Mouse (Mus musculus): ENCODE data around the gene Fblim1. TPM values are rescaled to one million over a fixed set of nuclear protein-coding genes. Genes with fewer than 3 reads are reported as not detected.

Gene Fblim1
- polyA plus RNA-seq, 1 experiment = not detected

GRCm38 (mm10) chr4:141543593-141543992 lies 62.3 kb downstream of the Fblim1 start:
- no peak for TF ChIP-seq GATA1 (IDR thresholded peaks at IDR 0.05; ENCODE audit: low read length)

DNA sequence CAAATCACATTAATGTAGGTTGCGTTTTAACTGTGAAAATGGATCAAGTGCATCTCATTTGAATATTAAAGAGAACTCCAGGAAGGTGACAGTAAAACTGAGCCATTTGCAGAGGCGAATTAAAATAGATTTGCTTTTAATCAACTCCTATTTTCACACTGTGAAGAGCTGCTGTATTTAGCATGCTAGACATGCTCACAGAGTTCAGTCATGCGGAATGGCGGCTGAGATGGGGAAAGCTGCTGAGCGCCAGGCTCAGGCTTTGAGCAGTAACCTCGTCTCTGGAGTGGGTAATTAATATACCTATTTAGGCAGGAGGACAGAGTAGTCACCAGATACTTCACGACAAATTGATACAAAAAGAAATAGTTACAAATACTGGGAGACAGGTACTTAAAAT lies 64.0 kb downstream of the Fblim1 start:
- TF ChIP-seq GATA1 (IDR thresholded peaks at IDR 0.05; ENCODE audit: low read length) = no peak

DNA sequence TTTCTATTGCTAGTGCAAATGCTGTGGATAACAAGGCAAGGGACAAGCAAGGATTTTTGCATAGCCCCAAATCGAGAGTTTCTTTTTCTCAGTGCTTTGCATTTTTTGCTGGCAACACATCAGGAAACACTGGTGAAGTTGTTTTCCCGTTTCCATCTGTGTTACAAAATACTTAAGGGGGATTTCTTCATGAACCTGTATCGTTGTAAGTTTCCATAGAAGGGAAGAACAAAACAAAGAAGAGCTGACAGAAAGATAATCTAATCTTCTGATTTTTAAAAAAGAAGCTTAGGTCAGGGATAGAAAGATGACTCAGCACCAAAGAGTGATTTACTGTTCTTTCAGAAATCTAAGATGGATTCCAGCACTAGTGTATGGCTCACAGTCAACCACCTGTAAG lies 65.1 kb downstream of the Fblim1 start:
- no peak for TF ChIP-seq GATA1 (IDR thresholded peaks at IDR 0.05; ENCODE audit: low read length)

DNA sequence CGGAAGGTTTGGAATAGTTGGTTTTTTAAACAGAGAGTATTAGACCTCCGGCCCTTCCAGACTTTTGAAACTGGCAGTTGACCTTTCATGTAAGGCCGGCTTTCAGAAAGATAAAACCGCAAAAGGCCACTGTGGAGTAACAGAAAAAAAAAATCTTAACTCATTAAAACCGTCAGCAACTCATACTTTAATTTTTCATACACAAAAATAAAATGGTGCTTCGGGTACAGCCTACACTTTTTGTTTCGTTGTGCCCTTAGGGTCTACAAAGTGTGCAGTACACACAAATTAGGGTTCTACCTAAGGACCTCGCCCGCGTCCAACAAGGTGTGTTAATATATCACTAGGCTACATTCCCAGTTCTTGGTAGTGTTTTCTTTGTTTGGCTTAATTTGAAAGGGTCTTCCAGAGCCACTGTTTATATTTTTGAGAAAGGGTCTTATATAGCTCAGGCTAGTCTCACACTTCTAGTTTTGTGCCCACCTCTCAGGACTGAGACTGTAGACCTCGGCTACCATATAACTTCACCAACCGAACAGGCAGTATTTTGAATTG lies 66.6 kb downstream of the Fblim1 start:
- TF ChIP-seq GATA1 (IDR thresholded peaks at IDR 0.05; ENCODE audit: low read length) = no peak

DNA sequence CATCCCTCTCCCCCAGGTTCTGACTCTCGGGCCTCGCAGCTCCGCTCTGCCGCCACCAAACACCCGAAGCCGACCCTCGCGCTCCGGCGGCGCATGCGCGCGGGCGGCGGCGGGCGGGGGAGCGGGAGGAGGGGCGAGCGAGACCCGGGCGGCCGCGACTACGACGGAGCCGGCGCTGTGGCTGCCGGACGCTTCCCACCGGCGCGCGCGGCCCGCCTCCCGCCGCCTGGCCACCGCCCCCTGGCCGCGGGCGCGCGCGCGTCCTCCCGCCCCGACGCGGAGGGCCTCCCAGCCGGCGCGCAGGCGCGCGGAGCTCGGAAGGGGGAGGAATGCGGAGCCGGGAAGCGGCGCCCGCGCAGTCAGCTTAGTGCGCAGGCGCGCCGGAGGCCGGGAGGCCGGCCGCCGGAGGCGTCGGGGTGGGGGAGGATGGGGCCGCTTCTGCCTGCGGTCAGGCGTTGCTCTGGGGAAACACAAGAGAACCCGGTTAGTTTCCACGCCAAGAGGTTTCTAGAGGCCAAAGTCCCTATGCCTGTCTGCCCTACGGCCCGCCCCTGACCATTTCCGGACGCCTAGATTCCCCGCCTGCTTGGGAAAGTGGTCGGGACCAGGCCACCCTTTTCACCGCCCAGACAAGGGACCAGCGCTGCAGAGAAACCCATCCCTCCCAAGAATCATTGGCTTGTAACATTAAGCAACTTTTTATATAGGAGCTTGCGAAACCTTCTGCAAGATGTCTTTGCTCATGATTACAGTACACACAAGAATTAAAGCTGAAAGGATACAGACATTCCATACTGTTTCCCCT lies 67.3 kb downstream of the Fblim1 start, which contains the start of gene Spen:
Spen (minus strand) TSS at position 190 of the 805 bp plus-strand sequence.
- TF ChIP-seq GATA1 (IDR thresholded peaks at IDR 0.05; ENCODE audit: low read length) = no peak

DNA sequence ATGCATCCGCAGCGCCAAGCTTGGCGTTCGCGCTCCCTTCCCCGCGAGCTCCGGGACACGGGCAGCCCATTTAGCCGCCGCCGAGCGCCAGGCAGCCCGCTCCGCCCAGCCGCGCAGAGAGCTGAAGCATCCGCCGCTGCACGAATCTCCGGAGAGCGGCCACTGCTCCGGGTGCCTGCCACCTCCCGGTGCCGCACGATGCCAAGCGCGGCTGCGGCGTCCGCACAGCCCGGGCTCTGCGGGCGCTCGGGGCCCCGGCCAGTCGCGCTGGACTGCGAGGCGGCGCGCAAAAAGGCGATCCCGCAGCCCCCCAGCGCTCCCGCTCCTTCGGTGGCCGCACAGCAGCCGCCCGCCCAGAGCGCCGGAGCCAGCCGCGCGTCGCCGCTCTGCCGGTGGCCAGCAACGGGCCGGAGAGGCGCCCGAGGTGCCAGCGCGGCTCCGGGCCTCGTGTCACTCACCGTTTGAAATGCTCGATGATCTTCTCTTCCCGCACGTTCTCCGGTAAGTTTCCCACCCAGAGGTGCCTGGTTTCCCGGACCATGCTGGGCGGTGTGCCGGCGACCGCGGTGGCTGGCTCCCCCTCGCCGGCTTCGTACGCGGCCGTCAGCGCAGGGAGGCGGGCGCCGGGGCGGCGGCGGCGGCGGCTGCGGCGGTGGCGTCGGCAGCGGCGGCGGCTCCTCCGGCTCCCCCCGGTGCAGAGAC lies 68.0 kb downstream of the Fblim1 start:
- no peak for TF ChIP-seq GATA1 (IDR thresholded peaks at IDR 0.05; ENCODE audit: low read length)

GRCm38 (mm10) chr4:141537226-141537610 lies 68.7 kb downstream of the Fblim1 start:
- no peak for TF ChIP-seq GATA1 (IDR thresholded peaks at IDR 0.05; ENCODE audit: low read length)

DNA sequence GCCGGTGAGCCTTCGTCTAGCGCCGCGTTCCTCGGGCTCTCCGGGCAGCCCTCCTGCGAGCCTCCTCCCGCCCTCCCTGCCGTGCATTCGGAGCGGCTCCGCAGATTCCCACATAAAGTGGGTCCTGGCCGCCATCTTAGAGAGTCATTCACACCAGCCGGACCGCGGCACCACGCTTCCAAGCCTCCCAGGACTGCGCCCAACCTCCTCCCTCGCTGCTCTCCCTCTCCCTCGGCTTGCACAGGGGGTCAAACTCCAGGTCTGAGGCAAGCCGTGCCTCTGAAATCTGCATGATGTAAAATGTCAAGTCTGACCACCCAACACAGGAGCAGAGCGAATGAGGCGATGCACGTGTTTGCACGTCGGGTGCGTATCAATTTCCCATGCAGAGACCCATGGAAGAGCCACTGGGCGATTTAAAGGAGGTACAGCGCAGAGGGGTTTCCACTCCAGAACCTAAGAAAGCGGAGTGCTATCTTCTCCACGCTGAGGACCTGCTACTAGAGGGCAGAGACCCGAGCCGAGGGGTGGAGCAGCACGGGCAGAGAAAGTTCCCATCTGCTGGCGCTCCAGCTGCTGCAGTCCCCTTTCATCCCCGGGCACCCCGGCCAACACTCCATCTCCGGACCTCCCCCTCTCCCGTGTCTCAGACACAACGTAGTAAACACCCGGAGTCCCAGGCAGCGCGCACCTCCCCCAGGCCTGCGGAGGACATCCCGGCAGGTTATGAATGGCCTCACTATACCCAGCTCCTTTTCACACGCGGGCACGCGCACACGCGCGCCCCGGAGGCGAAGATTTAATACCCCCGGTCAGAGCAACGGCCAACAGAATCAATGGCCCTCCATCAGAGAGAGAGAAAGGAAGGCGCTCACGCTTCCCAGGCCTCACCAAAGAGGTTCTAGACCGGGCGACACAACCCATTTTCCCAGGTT lies 69.3 kb downstream of the Fblim1 start:
- TF ChIP-seq GATA1 (IDR thresholded peaks at IDR 0.05; ENCODE audit: low read length) = no peak

- no peak for TF ChIP-seq GATA1 (IDR thresholded peaks at IDR 0.05; ENCODE audit: low read length)
These were observed 70.8 kb downstream of the Fblim1 start for GRCm38 (mm10) chr4:141534947-141535680.

- no peak for TF ChIP-seq GATA1 (IDR thresholded peaks at IDR 0.05; ENCODE audit: low read length)
These were observed 74.9 kb downstream of the Fblim1 start for GRCm38 (mm10) chr4:141530979-141531378.

DNA sequence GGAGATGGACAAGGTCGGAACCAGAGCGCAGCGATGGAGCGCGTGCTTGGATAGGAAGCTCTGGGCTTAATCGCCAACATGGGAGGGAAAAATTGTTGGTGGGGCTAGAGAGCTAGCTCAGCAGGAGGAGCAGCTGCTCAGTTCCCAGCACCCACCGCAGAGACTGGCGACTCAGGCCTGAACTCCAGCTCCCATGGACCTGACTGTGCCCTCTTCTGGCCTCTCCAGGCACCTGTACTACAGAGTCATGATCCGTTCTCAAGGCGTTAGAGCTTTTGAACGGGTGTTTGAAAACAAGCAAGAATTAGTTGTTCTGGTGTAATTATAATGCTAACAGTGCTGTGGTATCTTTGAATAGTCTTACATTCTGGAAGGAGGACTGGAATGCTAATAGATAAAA lies 77.0 kb downstream of the Fblim1 start:
- TF ChIP-seq GATA1 (IDR thresholded peaks at IDR 0.05; ENCODE audit: low read length) = no peak

DNA sequence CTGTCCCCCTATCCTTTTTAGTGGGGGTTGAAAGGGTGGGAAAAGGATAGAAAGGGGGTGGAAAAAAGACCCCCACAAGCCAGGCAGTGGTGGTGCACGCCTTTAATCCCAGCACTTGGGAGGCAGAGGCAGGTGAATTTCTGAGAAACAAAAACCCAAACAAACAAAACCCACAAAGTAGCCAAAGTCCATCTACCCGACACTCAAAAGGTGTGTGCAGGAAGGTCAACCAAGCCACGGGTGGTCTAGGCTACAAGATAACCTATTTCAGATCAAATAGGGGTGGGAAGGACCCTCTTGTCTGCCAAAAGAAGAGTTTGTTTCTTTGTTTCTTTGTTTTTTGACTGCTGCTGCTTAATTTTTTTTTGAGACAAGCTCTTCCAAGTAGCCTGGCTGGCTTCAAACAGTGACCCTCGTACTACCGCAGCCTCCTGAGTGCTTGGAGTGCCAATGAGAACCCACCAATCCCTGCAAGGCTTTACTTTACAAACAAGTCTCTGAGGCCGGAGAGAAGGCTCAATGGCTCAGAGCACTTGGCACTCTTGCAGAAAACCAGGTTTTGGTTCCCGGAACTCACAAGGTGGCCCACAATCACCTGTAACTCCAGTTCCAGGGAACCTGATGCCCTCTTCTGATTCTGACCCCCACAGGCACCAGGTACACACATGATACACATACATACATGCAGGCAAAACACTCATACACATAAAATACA lies 78.8 kb downstream of the Fblim1 start:
- no peak for TF ChIP-seq GATA1 (IDR thresholded peaks at IDR 0.05; ENCODE audit: low read length)

Other genes with a start within 250 kb of the Fblim1 start
- gene Fam131c, start 237.9 kb downstream of the Fblim1 start, polyA plus RNA-seq (2012) = not detected in 2 replicates
- gene Clcnka, start 207.4 kb downstream of the Fblim1 start, polyA plus RNA-seq (2012) = not detected in 2 replicates
- not detected in 2 replicates for gene Clcnkb, start 190.1 kb downstream of the Fblim1 start, polyA plus RNA-seq (2012)
- not detected in 2 replicates for gene Hspb7, start 185.3 kb downstream of the Fblim1 start, polyA plus RNA-seq (2012)
- not detected in 2 replicates for gene Srarp, start 170.0 kb downstream of the Fblim1 start, polyA plus RNA-seq (2012)
- 45.7 and 50.0 TPM in 2 replicates for gene Zbtb17, start 161.4 kb downstream of the Fblim1 start, polyA plus RNA-seq (2012)
- gene Spen, start 67.5 kb downstream of the Fblim1 start, polyA plus RNA-seq (2012) = 124 and 156 TPM in 2 replicates
- gene Tmem82, start 12.5 kb upstream of the Fblim1 start, polyA plus RNA-seq (2012) = not detected in 2 replicates
- not detected in 2 replicates for gene Slc25a34, start 17.7 kb upstream of the Fblim1 start, polyA plus RNA-seq (2012)
- 19.5 and 20.7 TPM in 2 replicates for gene Plekhm2, start 58.8 kb upstream of the Fblim1 start, polyA plus RNA-seq (2012)
- gene Rsc1a1, start 79.5 kb upstream of the Fblim1 start, polyA plus RNA-seq (2012) = 3.3 TPM in 1 of 2 replicates, not detected in the other
- gene Ddi2, start 117.3 kb upstream of the Fblim1 start, polyA plus RNA-seq (2012) = 10.5 and 19.5 TPM in 2 replicates
- gene Agmat, start 140.6 kb upstream of the Fblim1 start, polyA plus RNA-seq (2012) = 0.10 and 0.19 TPM in 2 replicates
- 3.0 and 3.2 TPM in 2 replicates for gene Dnajc16, start 184.8 kb upstream of the Fblim1 start, polyA plus RNA-seq (2012)
- 19.5 and 22.3 TPM in 2 replicates for gene Casp9, start 187.5 kb upstream of the Fblim1 start, polyA plus RNA-seq (2012)
- gene Cela2a, start 220.1 kb upstream of the Fblim1 start, polyA plus RNA-seq (2012) = not detected in 2 replicates
- not detected in 2 replicates for gene Ctrc, start 240.3 kb upstream of the Fblim1 start, polyA plus RNA-seq (2012)